Mouse (Mus musculus) heart, embryonic 16.5 days (tissue): Measurements from ENCODE around the gene Mettl22. TPM values are rescaled to one million over a fixed set of nuclear protein-coding genes. Genes with fewer than 3 reads are reported as not detected.

Source experiments
- ATAC-seq: fragments of 200-750 bp; cut with Nextera tagmentation; replicated peaks from 2 replicates; pipeline ENCODE4 v1.8.0; 2017; ENCODE audit warnings: moderate number of reproducible peaks; ENCODE audit not compliant: insufficient read depth, low FRiP score; ENCODE audit errors: extremely low read depth
- H3K27ac ChIP-seq: fragments of 300-500 bp; sonication (generic); 2 replicates; pipeline ENCODE4 v1.5.1; 2014; ENCODE audit warnings: mild to moderate bottlenecking, low read length, control low read depth, moderate library complexity
- H3K27me3 ChIP-seq: fragments of 300-500 bp; sonication (generic); 2 replicates; pipeline ENCODE4 v1.6.1; 2014; ENCODE audit warnings: low read length, mixed read lengths; ENCODE audit not compliant: control insufficient read depth, insufficient read depth
- H3K36me3 ChIP-seq: fragments of 300-500 bp; sonication (generic); 2 replicates; pipeline ENCODE4 v1.6.1; 2014; ENCODE audit not compliant: control insufficient read depth, insufficient read depth
- H3K4me1 ChIP-seq: fragments of 300-500 bp; sonication (generic); 2 replicates; pipeline ENCODE4 v1.6.1; 2014; ENCODE audit warnings: low read length, mixed read lengths; ENCODE audit not compliant: control insufficient read depth, insufficient read depth
- H3K4me2 ChIP-seq: fragments of 300-500 bp; sonication (generic); 2 replicates; pipeline ENCODE4 v1.6.1; 2014; ENCODE audit warnings: low read depth, mild to moderate bottlenecking, control low read depth, low read length
- H3K4me3 ChIP-seq: fragments of 300-500 bp; sonication (generic); 2 replicates; pipeline ENCODE4 v1.5.1; 2014; ENCODE audit warnings: mild to moderate bottlenecking, control low read depth, low read length
- H3K9ac ChIP-seq: fragments of 300-500 bp; sonication (generic); 2 replicates; pipeline ENCODE4 v1.6.1; 2014; ENCODE audit warnings: low read length, control low read depth
- H3K9me3 ChIP-seq: fragments of 300-500 bp; sonication (generic); replicated peaks from 2 replicates; pipeline ENCODE4 v1.6.1; 2016; ENCODE audit warnings: low read length; ENCODE audit not compliant: control insufficient read depth
- WGBS: fragments of 180-500 bp; shearing (Covaris S2); extraction: QIAGEN DNeasy Blood & Tissue Kit; methylation state at CpG from one replicate; pipeline ENCODE4 v1.1.7; 2014; 5-methylcytosine and 5-hydroxymethylcytosine counted together
- polyA plus RNA-seq: library from polyadenylated mRNA; unstranded; fragments of >200 nt; fragmentation: Nextera tagmentation; extraction: Ambion mirVana; gene quantifications from 2 replicates; pipeline ENCODE4 v1.2.1, GENCODE M21; 2015

The Mettl22 gene
- polyA plus RNA-seq, 1 experiment from 2014 or later: 42.0 TPM

GRCm38 (mm10) chr16:8444911-8445310 lies 25.7 kb upstream of the Mettl22 start:
- no peak for ATAC-seq
- no peak overlapping the region for H3K9ac ChIP-seq

GRCm38 (mm10) chr16:8446256-8446655 lies 24.3 kb upstream of the Mettl22 start:
- Histone ChIP-seq H3K4me2 (no peak overlapping the region), H3K4me1 (no peaks in the 10 kb centered on the region), H3K9me3 (no peaks in the 10 kb centered on the region), H3K36me3 (no peaks in the 10 kb centered on the region), H3K27ac (no peak overlapping the region), H3K9ac (no peak overlapping the region), H3K27me3 (no peaks in the 10 kb centered on the region; the same call in 1 of the 2 replicates), H3K4me3 (no peak overlapping the region)
- WGBS: 86% methylated on average over 6 of the region's 6 CpGs
- no peak for ATAC-seq

More at GRCm38 (mm10) chr16:8444911-8445310, 25.7 kb upstream of the Mettl22 start:
- Histone ChIP-seq H3K4me2 (no peak overlapping the region), H3K27me3 (no peaks in the 10 kb centered on the region; the same call in 1 of the 2 replicates), H3K36me3 (no peaks in the 10 kb centered on the region), H3K27ac (no peak overlapping the region), H3K4me3 (no peak overlapping the region), H3K4me1 (no peaks in the 10 kb centered on the region), H3K9me3 (no peaks in the 10 kb centered on the region)
- 72% methylated on average over 7 of the region's 7 CpGs for WGBS

GRCm38 (mm10) chr16:8453301-8453700 lies 17.3 kb upstream of the Mettl22 start:
- H3K4me1 ChIP-seq: no peaks in the 10 kb centered on the region
- 86% methylated on average over 2 of the region's 2 CpGs for WGBS
- no peak overlapping the region for H3K9ac ChIP-seq
- no peaks in the 10 kb centered on the region for H3K9me3 ChIP-seq
- H3K27ac ChIP-seq: no peak overlapping the region
- no peak for ATAC-seq
- no peaks in the 10 kb centered on the region for H3K27me3 ChIP-seq
- H3K4me2 ChIP-seq: no peak overlapping the region
- H3K36me3 ChIP-seq: no peaks in the 10 kb centered on the region
- H3K4me3 ChIP-seq: no peak overlapping the region

DNA sequence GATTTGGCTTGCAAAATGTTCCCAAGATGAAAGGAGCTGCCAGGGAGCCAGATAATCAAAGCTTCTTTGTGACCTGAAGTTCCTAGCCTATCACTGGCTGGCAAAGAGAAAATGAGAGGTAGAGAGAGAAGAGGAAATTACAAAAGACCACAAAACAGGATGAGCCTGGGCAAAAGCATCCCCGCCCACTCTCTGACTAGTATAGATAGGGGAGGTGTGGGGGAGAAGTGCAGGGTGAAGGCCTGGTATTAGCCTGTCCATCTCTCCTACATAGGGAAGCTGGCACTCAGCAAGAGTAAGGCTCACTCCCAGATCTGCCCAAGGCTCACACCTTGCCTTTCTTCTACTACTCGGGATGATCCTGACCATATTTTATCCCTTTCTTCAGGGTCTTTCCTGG lies 15.4 kb upstream of the Mettl22 start:
- Histone ChIP-seq H3K4me3 (no peak overlapping the region), H3K9me3 (no peaks in the 10 kb centered on the region), H3K36me3 (no peaks in the 10 kb centered on the region), H3K4me2 (no peak overlapping the region), H3K27ac (no peak overlapping the region), H3K4me1 (no peaks in the 10 kb centered on the region), H3K27me3 (no peaks in the 10 kb centered on the region), H3K9ac (no peak overlapping the region)
- 33% methylated on average over 2 of the region's 2 CpGs for WGBS
- ATAC-seq: no peak

DNA sequence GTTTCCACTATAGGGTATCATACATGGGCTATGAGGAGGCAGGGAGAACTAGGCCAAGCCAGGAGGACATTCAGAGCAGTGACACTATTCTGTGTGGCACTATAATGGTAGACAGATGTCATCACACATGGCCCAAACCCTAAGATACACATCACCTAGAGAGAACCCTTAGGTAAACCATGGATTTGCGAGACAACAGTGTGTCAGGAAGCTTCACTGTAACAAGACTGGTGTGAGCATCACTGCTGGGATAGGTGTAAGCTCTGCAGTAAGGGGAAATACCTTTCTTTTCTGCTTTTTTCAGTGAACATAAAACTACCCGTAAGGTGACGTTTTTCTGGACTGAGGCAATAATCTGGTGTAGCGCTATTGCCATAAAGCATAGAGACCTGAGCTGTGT lies 12.2 kb upstream of the Mettl22 start:
- H3K9me3 ChIP-seq: no peaks in the 10 kb centered on the region
- no peak overlapping the region for H3K4me2 ChIP-seq
- H3K27ac ChIP-seq: no peak overlapping the region
- no peaks in the 10 kb centered on the region for H3K27me3 ChIP-seq
- 86% methylated on average over 4 of the region's 4 CpGs for WGBS
- H3K9ac ChIP-seq: no peak overlapping the region
- no peak for ATAC-seq
- H3K36me3 ChIP-seq: no peaks in the 10 kb centered on the region
- no peaks in the 10 kb centered on the region for H3K4me1 ChIP-seq
- no peak overlapping the region for H3K4me3 ChIP-seq

DNA sequence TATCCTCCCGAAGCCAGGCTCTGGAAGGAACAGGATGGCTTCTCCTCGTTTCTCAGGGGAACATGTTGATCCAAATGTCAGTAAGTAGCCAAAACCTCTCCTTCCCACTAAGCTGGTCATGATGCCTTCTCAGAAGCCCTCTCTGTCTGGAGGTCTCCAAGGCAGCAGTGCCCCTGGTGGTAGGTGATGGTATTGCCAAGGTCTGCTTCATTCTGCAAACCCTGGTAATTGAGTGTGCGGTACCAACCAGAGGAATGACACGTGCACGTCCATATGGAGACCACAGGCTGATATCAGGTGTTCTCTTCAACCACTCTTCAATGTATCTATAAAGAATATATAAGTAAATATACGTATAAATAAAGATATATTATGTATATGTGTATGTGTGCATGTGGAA lies 11.5 kb upstream of the Mettl22 start:
- Histone ChIP-seq H3K4me1 (no peaks in the 10 kb centered on the region), H3K4me3 (no peak overlapping the region), H3K9ac (no peak overlapping the region), H3K36me3 (no peaks in the 10 kb centered on the region), H3K4me2 (no peak overlapping the region), H3K27me3 (no peaks in the 10 kb centered on the region), H3K27ac (no peak overlapping the region), H3K9me3 (no peaks in the 10 kb centered on the region)
- WGBS: 28% methylated on average over 6 of the region's 6 CpGs
- no peak for ATAC-seq

GRCm38 (mm10) chr16:8470132-8470531 lies 456 bp upstream of the Mettl22 start:
- ATAC-seq: 0 out of 2 replicates have a peak, but pooled peaks have one; percentile 16

DNA sequence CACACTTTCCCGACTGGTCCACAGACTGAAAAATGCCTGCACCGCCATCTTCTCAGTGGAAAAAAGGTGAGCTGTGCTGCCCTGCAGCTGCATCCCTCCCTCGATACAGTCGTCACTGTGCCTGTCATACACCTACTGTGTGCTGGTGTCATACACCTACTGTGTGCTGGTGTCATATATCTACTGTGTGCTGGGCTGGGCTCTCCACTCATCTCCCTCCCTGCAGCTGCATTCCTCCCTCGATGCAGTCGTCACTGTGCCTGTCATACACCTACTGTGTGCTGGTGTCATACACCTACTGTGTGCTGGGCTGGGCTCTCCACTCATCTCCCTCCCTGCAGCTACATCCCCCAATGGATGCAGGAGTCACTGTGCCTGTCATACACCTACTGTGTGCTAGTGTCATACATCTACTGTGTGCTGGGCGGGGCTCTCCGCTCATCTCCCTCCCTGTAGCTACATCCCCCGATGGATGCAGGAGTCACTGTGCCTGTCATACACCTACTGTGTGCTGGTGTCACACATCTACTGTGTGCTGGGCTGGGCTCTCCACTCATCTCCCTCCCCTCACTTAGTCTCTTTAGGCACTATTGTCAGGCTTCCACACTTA lies 16.9 kb downstream of the Mettl22 start:
- no peak overlapping the region for H3K9ac ChIP-seq
- no peaks in the 10 kb centered on the region for H3K9me3 ChIP-seq
- H3K4me1 ChIP-seq: no peaks in the 10 kb centered on the region
- WGBS: 89% methylated on average over 9 of the region's 9 CpGs
- H3K4me2 ChIP-seq: no peak overlapping the region
- ATAC-seq: no peak
- H3K27ac ChIP-seq: no peak overlapping the region
- peaks cover 7% of the 10 kb centered on the region for H3K36me3 ChIP-seq
- H3K27me3 ChIP-seq: no peaks in the 10 kb centered on the region
- no peak overlapping the region for H3K4me3 ChIP-seq

More at GRCm38 (mm10) chr16:8470132-8470531, 456 bp upstream of the Mettl22 start:
- Histone ChIP-seq H3K27ac (no peak overlapping the region), H3K36me3 (no peaks in the 10 kb centered on the region), H3K4me2 (peak overlapping the region; percentile 87), H3K4me1 (peaks cover 7% of the 10 kb centered on the region), H3K9me3 (no peaks in the 10 kb centered on the region), H3K27me3 (0 out of 2 replicates have a peak, but pooled peaks cover 4% of the 10 kb centered on the region), H3K4me3 (peak overlapping the region; percentile 70), H3K9ac (peak overlapping the region; percentile 77; the same call in 1 of the 2 replicates)
- WGBS: 79% methylated on average over 2 of the region's 2 CpGs

- Histone ChIP-seq H3K27ac (no peak overlapping the region), H3K4me3 (no peak overlapping the region), H3K4me1 (no peaks in the 10 kb centered on the region), H3K9ac (no peak overlapping the region), H3K4me2 (no peak overlapping the region), H3K9me3 (no peaks in the 10 kb centered on the region), H3K27me3 (no peaks in the 10 kb centered on the region), H3K36me3 (peaks cover 7% of the 10 kb centered on the region)
- no peak for ATAC-seq
- 76% methylated on average over 5 of the region's 5 CpGs for WGBS
Observed at GRCm38 (mm10) chr16:8489340-8489739, 18.8 kb downstream of the Mettl22 start.
